Mouse (Mus musculus) limb, embryonic 14.5 days (tissue): ENCODE measurements at regions not wholly inside any gene's neighbourhood (a gene's known extent, or its start where the extent isn't known, plus 50 kb on each side); places are given as distances from the start of the nearest gene placed in this dataset.

ENCODE experiments used
- ATAC-seq: fragments of 200-750 bp; cut with Nextera tagmentation; 2 replicates; pipeline ENCODE4 v1.8.0; 2017; ENCODE audit warnings: low read depth, moderate number of reproducible peaks, moderate TSS enrichment; ENCODE audit not compliant: low FRiP score
- DNase-seq: peaks from one replicate; pipeline ENCODE4 v3.0.0-alpha.2; 2015; ENCODE audit warnings: low spot score
- H3K27ac ChIP-seq: fragments of 300-500 bp; sonication (generic); replicated peaks from 2 replicates; pipeline ENCODE4 v1.5.1; 2014; ENCODE audit warnings: low read depth, mild to moderate bottlenecking, low read length, moderate library complexity, mixed read lengths
- H3K27me3 ChIP-seq: fragments of 300-500 bp; sonication (generic); 2 replicates; pipeline ENCODE4 v1.6.1; 2014; ENCODE audit warnings: low read length, mixed read lengths; ENCODE audit not compliant: control insufficient read depth, insufficient read depth
- H3K36me3 ChIP-seq: fragments of 300-500 bp; sonication (generic); 2 replicates; pipeline ENCODE4 v1.6.1; 2014; ENCODE audit warnings: mild to moderate bottlenecking, low read length, moderate library complexity, mixed read lengths; ENCODE audit not compliant: control insufficient read depth, insufficient read depth
- H3K4me1 ChIP-seq: fragments of 300-500 bp; sonication (generic); 2 replicates; pipeline ENCODE4 v1.6.1; 2014; ENCODE audit warnings: antibody characterized with exemption, low read length, mixed read lengths; ENCODE audit not compliant: control insufficient read depth, insufficient read depth
- H3K4me2 ChIP-seq: fragments of 300-500 bp; sonication (generic); replicated peaks from 2 replicates; pipeline ENCODE4 v1.6.1; 2014; ENCODE audit warnings: low read depth, mild to moderate bottlenecking, low read length, moderate library complexity; ENCODE audit not compliant: severe bottlenecking
- H3K4me3 ChIP-seq: fragments of 300-500 bp; sonication (generic); replicated peaks from 2 replicates; pipeline ENCODE4 v1.5.1; 2014; ENCODE audit warnings: low read length
- H3K9ac ChIP-seq: fragments of 300-500 bp; sonication (generic); 2 replicates; pipeline ENCODE4 v1.6.1; 2014; ENCODE audit warnings: mild to moderate bottlenecking, low read depth, low read length, moderate library complexity; ENCODE audit not compliant: severe bottlenecking
- H3K9me3 ChIP-seq: fragments of 300-500 bp; sonication (generic); 2 replicates; pipeline ENCODE4 v1.6.1; 2016; ENCODE audit warnings: low read length; ENCODE audit not compliant: control insufficient read depth
- POLR2A ChIP-seq: fragments of 200-500 bp; IDR thresholded peaks from 2 replicates; pipeline ENCODE4 v1.8.0; 2012; ENCODE audit warnings: inconsistent platforms, mild to moderate bottlenecking, moderate library complexity, borderline replicate concordance; ENCODE audit not compliant: insufficient read depth, insufficient read length; ENCODE audit errors: extremely low read depth
- WGBS: fragments of 180-500 bp; shearing (Covaris S2); extraction: QIAGEN DNeasy Blood & Tissue Kit; methylation state at CpG from one replicate; pipeline ENCODE4 v1.1.7; 2014; 5-methylcytosine and 5-hydroxymethylcytosine counted together

GRCm38 (mm10) chrX:144075241-144075640, 78.3 kb upstream of the A730046J19Rik start:
- H3K4me3 ChIP-seq = no peak overlapping the region
- no peak overlapping the region for H3K27ac ChIP-seq
- H3K27me3 ChIP-seq = no peaks in the 10 kb centered on the region
- WGBS = 68% methylated on average over 4 of the region's 4 CpGs
- no peaks in the 10 kb centered on the region for H3K9me3 ChIP-seq
- DNase-seq (no peak), ATAC-seq (no peak)
- no peak overlapping the region for H3K4me2 ChIP-seq
- no peaks in the 10 kb centered on the region for H3K36me3 ChIP-seq
- no peak overlapping the region for H3K9ac ChIP-seq
- no peaks in the 10 kb centered on the region for H3K4me1 ChIP-seq
- TF ChIP-seq POLR2A = no peak

DNA sequence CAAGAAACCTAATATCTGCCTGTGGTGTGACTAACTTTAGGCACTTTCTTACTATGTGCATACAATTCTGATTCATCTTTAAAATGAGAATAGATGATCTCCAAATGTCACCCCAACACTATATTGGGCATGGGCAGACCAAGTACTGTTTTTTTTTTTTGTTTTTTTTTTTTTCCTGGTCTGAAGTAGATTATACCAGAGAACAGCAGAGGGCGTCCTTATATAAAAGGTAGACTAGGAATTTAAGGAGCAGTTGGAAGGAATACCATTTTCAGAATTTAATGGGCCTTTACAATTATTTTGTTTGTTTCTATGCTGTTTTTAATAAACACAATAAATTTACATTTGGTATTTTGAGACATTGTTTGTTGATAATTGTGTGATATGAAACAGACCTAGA, 72.3 kb upstream of the A730046J19Rik start:
- Histone ChIP-seq H3K4me2 (no peak overlapping the region), H3K9me3 (no peaks in the 10 kb centered on the region), H3K27ac (no peak overlapping the region), H3K27me3 (no peaks in the 10 kb centered on the region), H3K4me3 (no peak overlapping the region), H3K9ac (no peak overlapping the region), H3K4me1 (no peaks in the 10 kb centered on the region), H3K36me3 (no peaks in the 10 kb centered on the region)
- DNase-seq (peak; percentile 13), ATAC-seq (no peak)
- TF ChIP-seq POLR2A = no peak
- WGBS = 7% methylated on average over 1 of the region's 1 CpGs

DNA sequence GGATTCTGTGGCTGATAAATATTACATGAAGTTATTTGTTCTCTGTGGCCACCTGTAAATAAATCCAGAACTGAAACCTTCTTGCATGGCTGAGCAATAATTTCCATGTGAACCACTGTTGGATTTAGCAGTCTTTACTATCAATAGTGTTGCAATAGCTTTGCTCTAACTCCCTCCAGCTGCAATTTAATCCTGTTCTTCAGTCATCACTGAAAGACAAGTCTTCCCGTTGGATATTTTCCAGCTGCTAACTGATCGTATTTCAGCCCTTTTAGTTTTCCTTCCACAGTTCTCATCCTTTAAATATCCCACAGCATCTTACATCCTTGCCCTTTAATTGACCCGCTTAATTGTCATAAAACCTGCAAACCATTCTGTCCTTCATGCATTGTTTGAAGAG, 55.3 kb upstream of the A730046J19Rik start:
- ATAC-seq = no peak; the same call in 1 of the 2 replicates
- 54% methylated on average over 3 of the region's 3 CpGs for WGBS
- H3K4me1 ChIP-seq = no peaks in the 10 kb centered on the region
- DNase-seq = peak; percentile 52
- no peaks in the 10 kb centered on the region for H3K27me3 ChIP-seq
- H3K27ac ChIP-seq = no peak overlapping the region
- H3K9ac ChIP-seq = no peak overlapping the region
- no peak overlapping the region for H3K4me2 ChIP-seq
- TF ChIP-seq POLR2A = no peak
- no peaks in the 10 kb centered on the region for H3K9me3 ChIP-seq
- no peaks in the 10 kb centered on the region for H3K36me3 ChIP-seq
- no peak overlapping the region for H3K4me3 ChIP-seq
